Mouse (Mus musculus) central nervous system, embryonic 14 days (tissue): Measurements from ENCODE around the gene Ap1g1. TPM values are rescaled to one million over a fixed set of nuclear protein-coding genes. Genes with fewer than 3 reads are reported as not detected.

Source experiments
- polyA plus RNA-seq: library from polyadenylated mRNA; depleted of rRNA; stranded (reverse); fragments of >200 nt; gene quantifications from 2 replicates; pipeline ENCODE4 v1.2.3, GENCODE M21; 2012; rRNA removed

Ap1g1 gene
- 80.7 and 84.2 TPM in 2 replicates for polyA plus RNA-seq

GRCm38 (mm10) chr8:109778280-109778977, at the start of gene Ap1g1:
TSS of gene Ap1g1 (plus strand) at chr8:109778554.

GRCm38 (mm10) chr8:109737237-109738048, 40.9 kb upstream of the Ap1g1 start, which contains the start of gene Atxn1l:
TSS of gene Atxn1l (minus strand) at chr8:109737739.

GRCm38 (mm10) chr8:109868003-109868679, 89.8 kb downstream of the Ap1g1 start, which contains the start of gene Phlpp2:
TSS of gene Phlpp2 (plus strand) at chr8:109868542.

Other genes starting within 250 kb of the Ap1g1 start
- gene Dhx38, start 212.7 kb upstream of the Ap1g1 start, polyA plus RNA-seq, result 25.9 and 26.2 TPM in 2 replicates
- gene Txnl4b, start 212.7 kb upstream of the Ap1g1 start, polyA plus RNA-seq, result 6.1 and 6.5 TPM in 2 replicates
- gene Hp, start 199.4 kb upstream of the Ap1g1 start, polyA plus RNA-seq, result 0.85 and 1.2 TPM in 2 replicates
- gene Dhodh, start 169.9 kb upstream of the Ap1g1 start, polyA plus RNA-seq, result 28.7 and 30.0 TPM in 2 replicates
- 0.08 TPM in 1 of 2 replicates, not detected in the other for gene Pkd1l3, start 164.0 kb upstream of the Ap1g1 start, polyA plus RNA-seq
- gene Ist1, start 85.3 kb upstream of the Ap1g1 start, polyA plus RNA-seq, result 136 and 149 TPM in 2 replicates
- 103 and 108 TPM in 2 replicates for gene Zfp821, start 73.0 kb upstream of the Ap1g1 start, polyA plus RNA-seq
- gene Atxn1l, start 40.8 kb upstream of the Ap1g1 start, polyA plus RNA-seq, result 11.1 and 12.2 TPM in 2 replicates
- 14.4 TPM in 2 replicates for gene Phlpp2, start 90.0 kb downstream of the Ap1g1 start, polyA plus RNA-seq
- 0.53 and 0.75 TPM in 2 replicates for gene Marveld3, start 183.6 kb downstream of the Ap1g1 start, polyA plus RNA-seq
- 0.02 and 0.04 TPM in 2 replicates for gene Tat, start 211.9 kb downstream of the Ap1g1 start, polyA plus RNA-seq